Mouse (Mus musculus) naive thymus-derived CD4-positive, alpha-beta T cell, adult 2 months (primary cell): ENCODE results near the gene Suco.

ENCODE experiments used
- DNase-seq: peaks from one replicate; pipeline ENCODE4 v3.0.0-alpha.2; 2011; ENCODE audit warnings: low read depth

Gene Suco

GRCm38 (mm10) chr1:161788339-161788738 lies 88.1 kb downstream of the Suco start, which contains the start of gene Fasl:
Fasl (minus strand) TSS chr1:161788495.
- DNase-seq, result peak; percentile 91

GRCm38 (mm10) chr1:161782725-161783124 lies 93.8 kb downstream of the Suco start:
- DNase-seq, result no peak

- no peak for DNase-seq
These were observed 94.9 kb downstream of the Suco start for GRCm38 (mm10) chr1:161781594-161781993.

GRCm38 (mm10) chr1:161779057-161779456 lies 97.4 kb downstream of the Suco start:
- peak; percentile 78 for DNase-seq

GRCm38 (mm10) chr1:161775151-161775550 lies 101.3 kb downstream of the Suco start:
- DNase-seq, result peak; percentile 73

- DNase-seq, result no peak
These were observed 105.2 kb downstream of the Suco start for GRCm38 (mm10) chr1:161771293-161771692.

- no peak for DNase-seq
These were observed 107.2 kb downstream of the Suco start for GRCm38 (mm10) chr1:161769329-161769728.

- no peak for DNase-seq
These were observed 109.4 kb downstream of the Suco start for GRCm38 (mm10) chr1:161767101-161767524.

GRCm38 (mm10) chr1:161766656-161767055 lies 109.8 kb downstream of the Suco start:
- DNase-seq, result peak; percentile 97
